Mouse (Mus musculus) hematopoietic stem cell, adult 5-6 weeks (primary cell): Measurements from ENCODE around the gene Srgn. TPM values are rescaled to one million over a fixed set of nuclear protein-coding genes. Genes with fewer than 3 reads are reported as not detected.
A peak's percentile ranks its signal among the peaks of the same experiment; 100 is the strongest.
"Not testable (repeated sequence)": the region's sequence is repeated elsewhere in the genome, so short reads cannot be mapped to it uniquely, and the experiment has no call there.

Source experiments
- ATAC-seq, 2 experiments: fragments of 125-278 bp in 1 of 2; replicated peaks in 1 of 2; 2 replicates each; pipeline ENCODE4 v1.8.0; 2016 to 2017; ENCODE audit warnings: inconsistent platforms in 2 of 2, mild to moderate bottlenecking in 2 of 2, moderate number of reproducible peaks in 2 of 2, low read depth in 1 of 2, moderate TSS enrichment in 1 of 2; ENCODE audit not compliant: low FRiP score in 2 of 2, poor library complexity in 2 of 2, severe bottlenecking in 2 of 2, insufficient read depth in 1 of 2, low TSS enrichment in 1 of 2
- total RNA-seq: library from RNA; stranded (forward); fragments of 172-1452, 232-1000 nt; gene quantifications from 2 replicates; pipeline ENCODE4 v1.2.3, GENCODE M21; 2017

Gene Srgn
- total RNA-seq, 1 experiment from 2014 or later: 1,792 TPM

DNA sequence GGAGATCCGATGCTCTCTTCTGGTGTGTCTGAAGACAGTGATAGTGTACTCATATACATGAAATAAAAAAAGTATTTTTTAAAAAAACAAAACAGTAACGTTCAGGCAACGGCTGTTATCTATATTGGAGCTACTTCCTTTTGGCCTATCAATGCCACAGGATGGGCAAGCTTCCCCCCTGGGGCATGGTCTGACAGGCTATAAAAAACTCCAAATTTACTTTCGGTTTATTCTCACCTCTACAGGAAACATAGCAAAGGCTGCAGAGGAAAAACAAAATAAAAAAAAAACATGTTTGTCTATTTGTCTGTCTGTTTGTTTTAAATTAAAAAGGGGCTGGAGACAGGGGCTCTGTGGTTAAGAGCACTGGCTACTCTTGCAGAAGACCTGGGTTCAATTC is 23.9 kb downstream of the Srgn start:
- no peak for ATAC-seq

- no peak for ATAC-seq
Measured at GRCm38 (mm10) chr10:62501951-62502350, 25.3 kb downstream of the Srgn start.

DNA sequence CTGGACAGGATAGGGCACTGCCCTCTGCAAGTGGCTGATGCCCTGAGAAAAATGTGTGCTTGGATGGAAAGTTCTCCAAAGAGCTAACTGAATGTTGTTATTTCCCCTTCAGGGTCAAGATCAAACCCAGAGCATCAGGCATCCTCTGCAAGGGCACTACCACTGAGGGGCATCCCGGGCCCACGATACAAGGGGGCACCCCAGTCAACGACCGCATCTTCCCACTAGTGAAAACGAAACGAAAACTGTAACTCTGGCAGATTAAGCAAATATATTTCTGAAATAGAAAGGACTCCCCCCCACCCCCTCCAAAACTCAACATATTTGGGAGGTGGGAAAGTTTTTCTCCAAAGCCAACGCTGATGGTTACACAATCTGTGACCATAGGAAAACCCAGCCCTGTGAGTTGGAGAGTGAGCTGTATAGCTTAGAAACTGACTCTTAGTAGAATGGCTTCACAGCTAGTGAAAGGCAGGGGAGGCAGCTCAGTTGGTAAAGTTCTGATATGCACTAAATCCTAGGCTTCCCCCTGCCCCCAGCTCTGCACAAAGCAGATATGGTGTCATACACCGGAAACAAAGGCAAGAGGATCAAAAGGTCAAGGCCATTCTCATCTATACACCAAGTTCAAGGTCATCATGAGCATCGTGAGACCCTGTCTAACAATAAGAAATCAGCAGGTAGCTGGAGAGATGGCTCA is 26.2 kb downstream of the Srgn start:
- ATAC-seq: no peak

- peak; percentile 48 to 56 for ATAC-seq
Measured at GRCm38 (mm10) chr10:62500088-62500915, 26.9 kb downstream of the Srgn start.

- ATAC-seq: not testable (repeated sequence)
Measured at GRCm38 (mm10) chr10:62491681-62492080, 35.6 kb downstream of the Srgn start.

DNA sequence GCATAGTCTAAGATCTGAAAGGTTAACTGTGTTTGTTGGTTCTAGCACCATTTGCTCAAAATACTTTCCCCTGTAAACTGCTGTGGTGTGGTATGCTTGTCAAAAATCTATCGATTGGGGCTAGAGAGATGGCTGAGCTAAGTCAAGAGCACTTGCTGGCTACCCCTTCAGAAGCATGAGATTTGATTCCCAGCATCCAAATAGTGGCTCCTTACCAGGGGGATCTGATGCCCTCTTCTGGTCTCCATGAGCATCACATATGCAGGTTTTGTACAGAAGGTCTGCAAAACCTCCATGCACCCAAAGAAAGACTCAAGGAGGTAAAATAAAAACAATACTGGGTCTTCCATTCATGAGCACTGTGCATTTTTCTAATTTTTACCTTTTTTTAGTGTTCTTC is 39.0 kb downstream of the Srgn start:
- ATAC-seq: peak in 1 of 2 experiments; percentile 32; a peak in 1 of 4 replicates

- ATAC-seq: peak; percentile 78 to 88
Measured at GRCm38 (mm10) chr10:62486618-62487415, 40.4 kb downstream of the Srgn start, which contains the start of gene Vps26a. TSS of gene Vps26a (minus strand) at chr10:62486805.

GRCm38 (mm10) chr10:62485878-62486582 is 41.2 kb downstream of the Srgn start:
- ATAC-seq: no peak

DNA sequence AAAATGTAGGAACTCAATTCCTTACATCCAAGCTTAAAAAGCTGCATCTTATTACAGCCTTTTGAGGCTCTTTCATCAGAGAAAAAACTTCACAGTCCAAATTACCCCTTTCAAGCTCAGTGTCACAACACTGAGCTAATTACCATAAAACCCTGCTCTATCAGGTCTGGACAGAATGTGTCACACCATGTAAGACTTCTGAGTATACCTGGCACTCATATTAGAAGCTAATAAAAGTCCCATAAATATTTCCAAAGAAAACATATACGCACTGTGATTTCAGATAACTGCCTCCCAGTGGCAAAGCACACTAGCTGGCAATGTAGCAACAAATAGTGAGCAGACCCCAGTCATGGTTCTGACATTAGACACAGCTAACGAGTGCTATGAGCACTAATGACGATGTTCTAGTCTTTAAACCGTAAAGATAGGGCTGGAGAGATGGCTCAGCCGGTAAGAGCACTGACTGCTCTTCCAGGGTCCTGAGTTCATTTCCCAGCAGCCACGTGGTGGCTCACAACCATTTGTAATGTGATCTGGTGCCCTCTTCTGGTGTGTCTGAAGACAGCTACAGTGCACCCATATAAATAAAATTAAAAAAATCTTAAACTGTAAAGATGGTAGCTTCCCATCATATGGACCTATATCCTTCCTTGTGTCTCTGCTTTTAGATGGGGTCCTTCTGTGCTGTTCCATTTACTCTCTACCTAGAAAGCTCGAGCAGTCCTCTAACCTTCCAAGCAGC is 46.0 kb downstream of the Srgn start:
- ATAC-seq: no peak

- ATAC-seq: no peak
Measured at GRCm38 (mm10) chr10:62476980-62477379, 50.3 kb downstream of the Srgn start.

GRCm38 (mm10) chr10:62474944-62475343 is 52.3 kb downstream of the Srgn start:
- no peak for ATAC-seq

- ATAC-seq: no peak
Measured at GRCm38 (mm10) chr10:62471105-62471504, 56.1 kb downstream of the Srgn start.

DNA sequence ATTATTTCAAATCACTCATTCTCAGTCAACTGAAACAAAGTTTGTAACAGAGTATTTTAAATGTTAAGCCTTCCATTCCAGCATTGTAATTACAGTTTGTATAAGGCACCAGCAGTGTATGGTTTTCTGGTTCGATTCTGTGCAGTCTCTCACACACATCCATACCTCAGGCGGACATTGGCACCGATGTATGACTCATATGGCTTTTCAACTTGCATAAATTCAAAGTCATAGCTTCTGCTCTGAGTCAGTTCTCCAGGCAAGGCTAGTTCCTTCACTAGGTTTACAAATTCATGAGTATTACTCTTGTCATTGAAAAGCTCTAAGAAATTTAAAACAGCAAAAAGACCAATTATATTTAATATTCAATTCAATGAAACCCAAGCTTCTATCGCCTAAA is 57.5 kb downstream of the Srgn start:
- ATAC-seq: no peak

DNA sequence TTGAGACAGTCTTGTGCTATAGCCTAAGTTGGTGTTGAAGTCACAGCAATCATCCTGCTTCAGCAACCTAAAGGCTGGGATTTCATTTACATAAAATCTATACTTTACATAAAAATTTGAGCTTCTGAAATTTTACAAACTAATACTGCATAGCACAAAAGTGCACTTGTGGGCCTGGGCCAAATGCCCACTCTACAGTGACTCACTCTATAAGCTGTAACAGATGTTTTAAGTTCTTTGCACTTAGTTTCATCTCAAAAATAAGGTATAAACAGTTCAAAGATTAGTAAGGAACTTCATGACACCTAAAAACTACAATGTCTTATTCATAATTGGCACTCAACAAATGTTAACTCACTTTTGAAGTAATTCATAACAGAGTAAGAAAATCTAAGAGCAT is 65.9 kb downstream of the Srgn start:
- ATAC-seq: no peak

- ATAC-seq: not testable (repeated sequence)
Measured at GRCm38 (mm10) chr10:62452001-62452400, 75.2 kb downstream of the Srgn start.

DNA sequence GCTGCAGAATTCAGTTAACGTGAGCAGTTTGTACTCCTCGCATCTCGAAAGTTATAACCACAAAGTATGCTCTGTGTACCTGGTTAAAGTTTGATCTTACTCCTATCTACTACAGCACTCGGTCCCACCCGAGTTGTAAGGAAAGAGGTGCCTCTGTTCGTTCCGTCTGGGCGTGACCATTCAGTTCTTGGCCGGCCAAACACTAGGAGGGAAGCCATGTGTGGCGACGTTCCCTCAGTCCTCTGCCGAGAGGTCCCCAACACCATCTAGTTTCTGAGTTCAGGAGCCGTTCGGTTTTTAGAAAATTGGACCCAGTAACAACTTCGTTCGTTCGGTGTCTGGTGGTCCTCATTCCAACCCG is 77.0 kb downstream of the Srgn start:
- peak in 1 of 2 experiments; percentile 11; a peak in 1 of 4 replicates for ATAC-seq
